Mouse (Mus musculus) testis, postnatal 14 days (tissue): ENCODE measurements around the gene Ccdc110.

ENCODE experiments used
- DNase-seq: peaks from one replicate; pipeline ENCODE4 v3.0.0; 2021; ENCODE audit warnings: low spot score

The Ccdc110 gene

DNA sequence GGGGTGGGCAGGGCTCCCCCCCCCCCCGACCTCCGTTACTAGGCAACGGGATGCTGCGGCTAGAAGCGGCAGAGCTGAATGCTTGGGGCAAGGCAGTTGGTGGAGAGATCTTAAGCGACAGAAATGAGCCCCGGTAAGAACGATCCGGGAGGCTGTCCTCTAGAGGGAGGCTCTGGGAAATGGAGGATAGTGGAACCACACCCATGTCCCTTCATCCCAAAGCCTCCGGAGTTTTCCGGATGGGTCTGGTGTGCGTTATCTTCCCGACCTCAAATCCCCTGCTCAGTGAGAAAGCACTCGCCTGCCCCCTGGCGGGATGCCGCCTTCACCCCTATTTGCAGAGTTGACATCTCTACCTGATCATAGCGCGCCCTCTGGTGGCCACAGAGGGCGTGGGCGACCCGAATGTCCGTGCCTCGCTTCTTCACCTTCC is at the start of gene Ccdc110:
Ccdc110 (plus strand) TSS at position 38 of the 433 bp plus-strand sequence.
- DNase-seq, result peak; percentile 91

DNA sequence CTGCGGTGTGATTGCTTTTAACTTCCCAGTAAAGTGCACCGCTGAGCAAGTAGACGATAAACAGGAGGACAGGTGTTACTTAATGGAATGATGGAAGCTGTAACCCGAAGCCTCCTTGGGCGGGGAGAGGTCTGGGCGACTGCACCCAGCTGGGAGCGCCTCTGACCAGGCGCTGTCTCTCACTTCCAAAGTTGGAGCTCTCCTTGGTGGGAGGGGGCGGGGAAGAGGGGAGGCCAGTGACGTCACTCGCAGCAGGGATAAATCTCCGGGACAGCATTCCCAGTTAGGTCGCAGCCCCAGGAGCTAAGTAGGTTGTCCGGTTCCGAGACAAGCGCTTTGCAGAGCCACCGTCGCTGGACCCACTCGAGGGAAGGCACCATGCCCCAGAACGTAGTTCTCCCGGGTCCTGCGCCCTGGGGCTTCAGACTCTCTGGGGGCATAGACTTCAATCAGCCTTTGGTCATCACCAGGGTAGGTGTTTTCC is 49.2 kb upstream of the Ccdc110 start, which contains the start of gene Pdlim3:
Pdlim3 (plus strand) TSS at position 260 of the 484 bp plus-strand sequence.
- peak; percentile 27 for DNase-seq

DNA sequence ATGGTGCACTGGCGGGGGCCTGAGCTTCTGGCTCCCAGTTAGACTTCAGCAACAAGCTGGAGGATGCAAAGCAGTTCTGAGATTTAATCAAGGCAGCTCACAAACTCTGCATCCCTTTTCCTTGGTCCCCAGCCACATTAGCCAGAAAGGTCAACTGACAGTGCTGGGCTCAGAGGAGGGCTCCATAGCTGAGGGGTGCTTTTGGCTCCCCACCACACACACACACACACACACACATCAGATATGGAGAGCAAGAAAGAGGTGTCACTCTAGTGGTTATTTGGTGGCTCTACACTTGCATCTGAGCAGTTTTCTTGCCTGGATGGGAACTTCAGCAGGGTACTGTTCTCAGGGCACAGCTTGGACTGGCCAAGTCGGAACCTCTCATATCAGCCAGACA is 48.6 kb upstream of the Ccdc110 start:
- DNase-seq, result no peak

DNA sequence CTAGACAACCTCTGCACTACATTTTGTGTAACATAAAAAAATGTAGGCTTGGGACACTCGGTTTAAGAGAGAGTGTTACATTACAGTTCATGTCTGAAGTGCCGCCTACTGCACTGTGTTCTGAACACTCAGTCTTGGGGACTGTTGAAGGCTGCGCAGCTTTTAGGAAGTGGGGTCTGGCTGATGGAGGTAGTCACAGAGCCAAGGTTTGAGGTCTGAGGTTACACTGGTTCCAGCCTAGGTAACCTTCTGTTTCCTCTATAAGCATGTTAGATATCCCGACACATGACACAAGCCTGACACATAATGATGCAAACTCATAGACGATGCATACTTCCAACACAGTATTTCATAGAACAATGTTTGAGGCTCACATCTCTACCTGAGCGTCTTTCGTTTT is 44.7 kb upstream of the Ccdc110 start:
- DNase-seq, result no peak

DNA sequence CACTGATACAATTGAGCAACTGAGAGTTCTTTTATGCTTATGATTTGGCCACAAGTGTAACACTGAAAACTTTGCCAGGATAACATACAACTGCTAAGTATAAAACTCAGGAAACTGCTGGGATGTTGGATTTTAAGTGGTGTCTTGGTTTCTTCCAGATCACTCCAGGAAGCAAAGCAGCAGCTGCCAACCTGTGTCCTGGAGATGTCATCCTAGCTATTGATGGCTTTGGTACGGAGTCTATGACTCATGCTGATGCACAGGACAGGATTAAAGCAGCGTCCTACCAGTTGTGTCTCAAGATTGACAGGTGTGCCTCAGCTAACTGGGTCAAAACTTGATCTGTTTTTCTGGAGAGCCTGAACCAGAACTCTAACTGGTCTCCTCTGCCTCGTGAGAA is 37.8 kb upstream of the Ccdc110 start:
- no peak for DNase-seq

DNA sequence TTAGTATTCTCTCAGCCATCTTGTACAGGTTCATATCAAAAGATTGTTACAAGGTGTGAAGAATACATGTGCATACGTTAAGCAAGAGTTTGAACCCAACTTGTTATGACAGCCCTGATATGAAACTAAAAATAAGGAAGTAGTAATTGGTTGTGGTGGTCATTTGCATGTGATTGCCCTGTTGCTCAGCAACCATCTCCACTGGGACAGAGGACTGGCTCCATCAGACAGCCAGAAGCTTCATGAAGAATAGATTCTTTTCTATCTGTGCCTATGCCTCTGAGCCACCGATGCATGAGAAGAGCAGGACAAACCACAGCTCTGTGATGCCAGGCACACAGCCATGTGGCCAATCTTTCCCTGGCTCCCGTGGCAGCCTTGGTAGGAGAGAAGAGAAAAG is 34.6 kb upstream of the Ccdc110 start:
- DNase-seq, result no peak

DNA sequence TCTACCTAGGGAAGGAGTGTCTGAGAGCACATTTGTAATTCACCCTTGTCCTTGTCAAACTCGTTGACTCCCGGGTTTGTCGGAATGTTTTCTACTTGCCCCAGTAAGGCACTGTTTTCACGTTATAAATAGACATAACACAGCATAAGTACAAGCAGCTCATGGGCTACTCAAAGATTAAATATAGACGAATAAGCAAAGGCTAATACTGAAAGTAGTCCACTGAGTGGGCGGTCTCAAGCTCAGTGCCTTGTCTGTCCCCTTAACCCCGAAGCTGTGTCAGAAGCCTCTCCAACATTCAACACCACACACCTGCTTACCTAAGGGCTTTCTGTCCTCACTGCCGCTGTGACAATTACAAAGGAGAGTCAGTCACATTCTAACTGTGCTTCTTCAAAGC is 32.8 kb upstream of the Ccdc110 start:
- DNase-seq, result no peak

DNA sequence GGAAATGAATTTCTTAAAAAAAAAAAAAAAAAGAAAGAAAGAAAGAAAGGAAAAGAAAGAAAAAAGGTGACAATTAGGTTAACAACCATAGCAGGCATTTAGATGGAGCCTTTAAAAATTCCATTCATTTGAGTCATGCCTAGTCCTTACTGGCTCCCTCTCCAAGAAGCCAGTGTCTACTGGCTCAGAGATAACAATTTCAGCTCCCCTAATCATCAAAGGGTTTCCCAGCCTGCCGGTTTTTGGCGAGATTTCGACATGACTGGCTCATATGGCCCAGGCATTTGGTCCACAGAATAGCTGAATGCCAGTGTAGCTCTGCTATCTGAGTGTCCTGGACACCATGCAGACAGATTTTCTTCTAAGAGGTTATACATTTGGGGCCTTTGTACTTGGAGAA is 30.8 kb upstream of the Ccdc110 start:
- DNase-seq, result no peak

DNA sequence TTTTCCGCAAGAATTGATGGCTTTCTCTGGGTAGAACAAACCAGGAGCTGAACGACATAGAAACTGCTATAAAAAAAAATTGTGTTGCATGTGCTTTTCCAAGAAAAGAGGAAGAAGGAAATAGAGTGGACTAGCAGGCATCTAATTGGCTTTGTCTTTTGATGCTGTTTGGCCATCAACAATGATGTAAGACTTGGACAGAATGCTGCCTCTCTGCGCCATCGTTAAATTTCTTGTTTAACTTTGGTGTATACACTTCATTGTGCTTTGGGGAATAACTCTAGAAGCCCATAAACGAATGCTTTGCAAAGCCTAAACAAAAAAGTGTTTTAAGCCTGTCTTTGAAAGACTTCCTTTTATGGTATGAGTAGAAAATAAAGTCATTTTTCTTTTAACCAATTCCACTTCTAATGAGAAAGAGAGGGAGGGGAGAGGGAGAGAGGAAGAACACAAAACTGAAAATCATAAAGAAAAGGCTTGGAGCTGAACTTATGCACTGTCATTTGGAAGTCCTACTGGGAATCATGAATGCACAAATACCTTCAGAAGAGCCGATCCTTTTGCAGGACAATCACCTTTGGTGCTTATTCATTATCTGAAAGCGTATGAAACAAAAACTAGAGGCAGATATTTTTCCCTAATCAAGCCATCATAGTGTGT is 28.7 kb upstream of the Ccdc110 start:
- no peak for DNase-seq

DNA sequence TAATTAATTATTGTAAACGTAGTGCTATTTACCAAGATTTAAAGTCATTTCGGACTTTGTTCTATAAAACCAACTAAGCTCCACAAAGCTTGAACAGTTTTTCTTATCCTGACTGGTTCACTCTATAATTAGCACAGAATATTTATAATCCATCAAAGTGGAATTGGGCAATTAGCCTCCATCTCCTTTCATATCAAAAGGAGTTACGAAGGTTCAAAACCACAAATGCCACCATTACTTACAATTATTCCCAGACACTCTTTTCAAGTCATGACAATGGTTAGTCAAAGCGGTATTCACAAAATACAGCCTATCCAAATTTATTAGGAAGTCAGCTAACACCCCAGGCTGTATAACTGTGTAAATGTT is 28.2 kb upstream of the Ccdc110 start:
- no peak for DNase-seq

DNA sequence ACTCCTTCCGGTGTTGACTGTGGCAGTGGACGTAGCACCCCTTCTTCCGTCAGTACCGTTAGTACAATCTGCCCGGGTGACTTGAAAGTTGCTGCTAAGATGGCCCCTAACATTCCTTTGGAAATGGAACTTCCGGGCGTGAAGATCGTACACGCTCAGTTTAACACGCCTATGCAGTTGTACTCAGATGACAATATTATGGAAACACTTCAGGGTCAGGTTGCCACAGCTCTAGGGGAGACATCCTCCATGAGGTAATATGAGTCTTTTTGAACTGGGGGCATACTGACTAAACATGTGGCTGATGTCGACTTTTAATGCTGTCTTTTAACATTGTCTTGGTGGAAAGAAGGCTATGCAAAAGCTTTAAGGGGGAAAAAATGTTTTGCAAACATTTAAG is 20.7 kb upstream of the Ccdc110 start:
- DNase-seq, result no peak

DNA sequence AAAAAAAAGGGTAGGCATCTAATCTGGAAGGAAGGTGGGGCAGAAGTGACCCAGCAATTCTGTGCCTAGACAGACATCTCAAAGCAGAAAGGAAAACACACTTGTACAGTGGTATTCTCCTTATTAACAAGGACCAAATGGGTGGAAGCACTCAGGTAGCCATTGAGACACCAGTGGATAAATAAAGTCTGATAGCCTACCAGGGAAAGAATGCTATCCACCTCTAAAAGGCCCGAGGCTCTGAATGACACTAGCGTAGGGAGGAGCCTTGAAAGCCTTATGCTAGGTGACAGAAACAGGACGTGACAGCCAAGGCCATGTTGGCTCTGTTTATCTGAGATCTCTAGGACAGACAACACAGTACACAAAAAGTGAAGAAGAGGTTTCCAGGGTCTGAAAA is 17.9 kb upstream of the Ccdc110 start:
- no peak for DNase-seq

DNA sequence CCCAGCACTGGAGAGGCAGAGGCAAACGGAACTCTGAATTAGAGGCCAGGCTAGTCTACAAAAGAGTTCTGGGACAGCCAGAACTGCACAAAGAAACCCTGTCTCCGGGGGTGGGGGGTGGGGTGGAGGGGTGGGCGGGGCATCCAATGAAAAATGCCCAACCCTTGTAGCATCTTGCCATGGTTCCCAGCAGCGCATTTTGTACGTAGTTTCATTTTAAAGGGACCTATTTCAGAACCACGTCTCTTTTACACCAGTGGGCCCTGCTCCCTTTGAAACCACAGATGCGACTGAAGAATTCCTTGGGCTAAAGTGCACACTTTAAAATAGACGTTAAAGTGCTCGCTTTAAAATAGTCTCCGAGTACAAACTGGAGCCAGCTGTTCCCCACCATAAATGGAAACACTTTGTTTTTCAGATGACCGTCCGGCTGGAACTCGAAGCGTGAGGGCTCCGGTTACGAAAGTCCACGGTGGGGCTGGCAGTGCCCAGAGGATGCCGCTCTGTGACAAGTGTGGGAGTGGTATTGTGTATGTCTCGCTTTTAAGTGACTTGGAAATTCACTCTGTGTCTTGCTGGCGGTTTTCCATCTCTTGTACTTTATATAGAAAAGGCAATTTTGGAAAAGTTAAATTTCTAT is 17.3 kb upstream of the Ccdc110 start:
- no peak for DNase-seq

DNA sequence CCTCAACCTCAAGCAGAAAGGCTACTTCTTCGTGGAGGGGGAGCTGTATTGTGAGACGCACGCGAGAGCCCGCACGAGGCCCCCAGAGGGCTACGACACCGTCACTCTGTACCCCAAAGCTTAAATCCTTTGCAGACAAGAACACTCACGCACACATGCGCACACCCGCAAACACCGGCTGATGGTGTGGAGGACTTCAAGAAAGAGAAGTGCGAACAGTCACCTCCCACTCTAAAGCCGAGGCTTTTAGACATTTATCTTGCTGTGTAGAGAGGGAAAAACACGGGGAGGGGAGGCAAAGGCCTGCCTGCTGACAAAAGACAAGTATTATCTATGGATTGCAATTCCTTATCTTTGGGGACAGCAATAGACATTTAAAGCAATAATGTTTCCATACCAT is 15.5 kb upstream of the Ccdc110 start:
- no peak for DNase-seq

DNA sequence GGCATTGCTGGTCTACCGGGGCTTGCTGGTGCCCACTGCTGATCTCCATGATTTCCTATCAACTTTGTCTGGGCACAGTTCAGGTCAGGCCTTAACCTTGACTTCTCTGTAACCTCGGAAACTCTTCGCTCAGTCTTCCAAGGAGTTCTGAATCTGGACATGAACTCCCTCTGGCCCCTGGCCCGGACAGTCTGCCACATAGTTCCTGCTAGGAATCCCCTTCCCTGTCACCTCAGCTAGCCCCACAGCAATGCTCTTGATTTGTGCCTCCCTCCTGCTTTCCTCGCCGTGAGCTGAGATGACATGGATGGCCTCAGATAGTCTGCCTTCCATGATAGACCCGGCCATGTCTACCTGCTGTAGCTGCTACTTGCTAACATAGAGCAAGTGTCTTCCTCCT is 14.0 kb upstream of the Ccdc110 start:
- no peak for DNase-seq

DNA sequence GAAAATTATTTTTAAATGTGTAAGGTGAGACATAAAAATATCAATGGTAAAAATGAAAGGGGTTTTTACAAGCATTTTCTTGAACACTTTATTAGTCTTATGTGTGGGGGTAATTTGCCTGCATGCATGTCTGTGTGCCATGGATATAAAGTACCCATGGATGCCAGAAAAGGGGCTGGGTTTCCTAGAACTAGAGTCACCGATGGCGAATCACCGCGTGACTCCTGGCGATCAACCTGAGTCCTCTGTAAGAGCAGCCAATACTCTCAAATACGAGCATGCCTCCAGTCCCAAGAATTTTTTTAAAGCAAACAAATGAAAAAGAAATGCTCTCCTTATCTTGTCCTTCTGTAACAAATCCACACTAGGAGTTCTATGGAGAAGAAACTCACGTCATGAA is 12.3 kb upstream of the Ccdc110 start:
- DNase-seq, result no peak

DNA sequence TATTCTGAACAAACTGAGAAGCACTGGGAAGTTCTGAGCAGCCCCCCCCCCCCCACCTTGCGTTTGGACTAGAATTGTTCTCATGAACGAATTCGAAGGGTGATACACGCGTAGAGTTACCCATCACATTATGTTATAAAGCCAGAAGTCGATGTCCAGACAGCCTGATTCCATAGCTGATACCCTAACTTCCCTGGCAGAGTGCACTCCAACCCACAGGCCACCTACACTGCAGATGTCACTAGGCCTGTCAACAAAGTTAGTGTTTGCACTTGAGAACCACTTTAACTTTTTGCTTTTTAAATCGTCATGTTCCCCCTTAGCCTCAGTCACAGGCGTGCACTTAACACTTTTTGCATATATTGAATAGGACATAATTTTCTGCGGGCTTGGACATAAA is 2.6 kb downstream of the Ccdc110 start:
- no peak for DNase-seq

DNA sequence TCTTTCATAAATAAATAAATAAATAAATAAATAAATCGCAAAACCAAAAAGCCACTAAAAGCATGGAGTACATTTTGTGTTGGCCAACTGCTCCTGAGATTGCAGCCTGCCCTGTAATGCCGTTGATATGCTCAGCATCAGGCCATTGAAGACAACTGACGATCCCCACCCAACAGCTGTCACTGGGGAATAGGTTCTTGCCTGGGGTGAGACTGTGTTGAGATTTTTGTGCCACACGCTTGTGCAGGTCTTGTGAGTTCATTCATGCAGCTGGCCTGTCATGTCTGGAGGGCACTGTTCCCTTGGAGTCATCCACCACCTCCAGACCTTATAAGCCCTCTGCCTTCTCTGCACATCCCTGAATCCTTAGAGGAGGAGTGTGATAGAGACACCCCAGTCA is 11.9 kb downstream of the Ccdc110 start:
- DNase-seq, result no peak

DNA sequence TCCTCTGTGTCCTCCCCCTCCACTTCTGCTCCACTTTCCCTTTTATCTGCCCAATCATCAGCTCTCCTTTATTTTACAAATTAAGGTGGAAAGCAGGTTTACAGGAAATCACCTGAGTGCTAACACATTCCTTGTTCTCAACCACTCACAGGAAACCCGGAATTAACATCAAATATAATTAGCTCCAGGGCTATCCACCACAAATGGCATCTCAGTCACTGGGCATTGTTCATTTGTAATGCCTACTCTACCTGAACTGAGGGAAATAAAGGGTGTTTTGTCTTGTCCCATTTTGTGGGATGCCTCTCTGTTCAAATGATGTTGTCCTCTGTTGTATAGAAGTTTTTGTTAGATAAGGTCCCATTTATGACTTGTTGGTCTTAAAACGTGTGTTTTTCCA is 16.2 kb downstream of the Ccdc110 start:
- no peak for DNase-seq

DNA sequence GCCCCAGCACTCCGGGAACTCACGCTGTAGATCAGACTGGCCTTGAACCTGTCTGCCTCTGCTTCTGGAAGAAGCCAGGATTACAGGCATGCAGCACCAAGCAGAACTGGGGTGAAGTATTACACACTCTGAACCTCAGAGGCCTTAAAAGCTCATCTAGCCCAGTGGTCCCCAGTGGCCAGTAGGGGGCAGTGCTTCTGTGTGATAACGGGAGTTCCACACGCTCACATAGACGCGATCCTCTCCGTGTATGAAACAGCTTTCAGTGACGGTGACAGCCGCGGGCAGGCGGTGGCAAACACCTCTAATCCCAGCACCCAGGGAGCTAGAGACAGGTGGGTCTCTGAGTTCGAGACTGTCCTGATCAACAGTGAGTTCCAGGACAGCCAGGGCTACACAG is 36.5 kb downstream of the Ccdc110 start:
- peak; percentile 73 for DNase-seq

DNA sequence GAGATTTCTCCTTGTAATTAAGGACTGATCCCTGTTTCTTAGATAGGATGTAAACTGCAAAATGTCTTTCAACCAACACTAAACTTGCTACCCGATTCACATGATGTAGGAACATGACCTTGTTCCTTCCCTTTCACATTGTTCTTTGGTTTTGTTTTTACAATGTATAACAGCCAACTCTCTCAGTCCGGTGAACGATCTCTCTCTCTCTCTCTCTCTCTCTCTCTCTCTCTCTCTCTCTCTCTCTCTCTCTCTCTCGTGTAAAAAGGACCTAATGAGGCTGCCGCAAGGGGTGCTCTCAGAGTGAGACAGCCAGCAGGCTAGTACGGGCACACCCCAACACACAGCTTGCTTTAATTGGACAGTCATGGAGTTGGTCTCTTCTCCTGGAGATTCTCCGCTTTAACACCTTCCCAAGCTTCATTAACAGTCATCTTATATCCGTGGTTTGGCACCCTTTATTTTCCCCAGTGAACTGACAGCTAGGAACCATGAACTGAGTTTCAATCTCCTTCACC is 39.6 kb downstream of the Ccdc110 start:
- no peak for DNase-seq

DNA sequence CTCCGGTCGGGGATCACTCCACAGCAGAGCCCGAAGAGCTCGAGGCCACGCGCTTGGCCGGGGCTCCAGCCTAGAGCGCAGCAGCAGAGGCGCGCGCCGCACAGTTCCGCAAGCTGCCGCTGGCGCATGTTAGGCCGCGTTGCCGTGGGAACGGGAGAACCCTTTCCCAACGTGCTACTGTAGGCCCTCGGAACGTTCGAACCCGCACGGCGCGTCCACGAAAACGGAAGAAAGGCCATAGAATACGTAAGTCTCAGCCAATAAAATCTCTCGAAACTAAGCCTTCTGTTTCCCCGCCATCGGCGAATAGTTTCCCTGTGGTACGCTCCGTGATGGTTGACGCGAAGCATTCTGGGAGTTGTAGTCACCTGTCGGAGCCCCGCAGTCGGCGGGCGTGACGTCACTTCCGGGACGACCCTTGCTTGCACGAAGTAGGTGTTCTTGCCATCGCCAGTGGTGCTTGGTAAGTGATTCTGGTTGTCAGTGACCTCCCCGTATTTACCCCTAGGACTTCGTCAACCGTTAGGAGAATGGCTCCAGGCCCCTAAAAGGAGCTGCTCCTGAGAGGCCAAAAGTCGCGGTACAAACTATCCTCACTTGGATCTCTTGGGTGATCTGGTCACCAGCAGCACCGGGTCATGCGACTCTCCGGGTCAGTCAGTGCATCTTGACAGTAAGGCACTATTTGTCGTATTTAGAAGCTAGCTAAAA is 40.9 kb downstream of the Ccdc110 start, which contains the start of the genes 1700029J07Rik and Ufsp2:
1700029J07Rik (minus strand) TSS at position 127 of the 711 bp plus-strand sequence.
Ufsp2 (plus strand) TSS at position 403 of the 711 bp plus-strand sequence.
- DNase-seq, result peak; percentile 97
